Mouse (Mus musculus): ENCODE measurements around the gene Hnrnpll. TPM values are rescaled to one million over a fixed set of nuclear protein-coding genes. Genes with fewer than 3 reads are reported as not detected.
"Not testable (repeated sequence)": the region's sequence is repeated elsewhere in the genome, so short reads cannot be mapped to it uniquely, and the experiment has no call there.

Gene Hnrnpll
- total RNA-seq, 4 experiments from 2014 or later: 47.6 to 53.1 (median 50.6) TPM

- DNase-seq: no peak
Observed at GRCm38 (mm10) chr17:80058501-80058900, 3.6 kb downstream of the Hnrnpll start.

GRCm38 (mm10) chr17:80053931-80054734 is 8.0 kb downstream of the Hnrnpll start:
- peak; percentile 39 for DNase-seq

- DNase-seq: no peak
Observed at GRCm38 (mm10) chr17:80051682-80052081, 10.5 kb downstream of the Hnrnpll start.

GRCm38 (mm10) chr17:80049300-80049699 is 12.8 kb downstream of the Hnrnpll start:
- DNase-seq: not testable (repeated sequence)

- peak; percentile 17 for DNase-seq
Observed at GRCm38 (mm10) chr17:80048230-80048629, 13.9 kb downstream of the Hnrnpll start.

GRCm38 (mm10) chr17:80041739-80042138 is 20.4 kb downstream of the Hnrnpll start:
- DNase-seq: no peak

- DNase-seq: no peak
Observed at GRCm38 (mm10) chr17:80028675-80029074, 33.5 kb downstream of the Hnrnpll start.

- DNase-seq: no peak
Observed at GRCm38 (mm10) chr17:80026189-80026936, 35.8 kb downstream of the Hnrnpll start.

GRCm38 (mm10) chr17:80022090-80022489 is 40.0 kb downstream of the Hnrnpll start:
- DNase-seq: no peak

GRCm38 (mm10) chr17:80020495-80020894 is 41.6 kb downstream of the Hnrnpll start:
- no peak for DNase-seq

- DNase-seq: no peak
Observed at GRCm38 (mm10) chr17:80018976-80019541, 43.1 kb downstream of the Hnrnpll start.

GRCm38 (mm10) chr17:80018239-80018975 is 43.7 kb downstream of the Hnrnpll start:
- DNase-seq: no peak

- peak; percentile 44 for DNase-seq
Observed at GRCm38 (mm10) chr17:80017389-80017788, 44.7 kb downstream of the Hnrnpll start.

GRCm38 (mm10) chr17:80016400-80016799 is 45.7 kb downstream of the Hnrnpll start:
- not testable (repeated sequence) for DNase-seq

- no peak for DNase-seq
Observed at GRCm38 (mm10) chr17:80014361-80014809, 47.7 kb downstream of the Hnrnpll start.

- DNase-seq: no peak
Observed at GRCm38 (mm10) chr17:80009926-80010325, 52.2 kb downstream of the Hnrnpll start.

- no peak for DNase-seq
Observed at GRCm38 (mm10) chr17:80008847-80009246, 53.3 kb downstream of the Hnrnpll start.

GRCm38 (mm10) chr17:80004345-80005239 is 57.5 kb downstream of the Hnrnpll start:
- peak; percentile 78 for DNase-seq

GRCm38 (mm10) chr17:80003851-80004250 is 58.3 kb downstream of the Hnrnpll start:
- DNase-seq: not testable (repeated sequence)

GRCm38 (mm10) chr17:80002385-80002852 is 59.7 kb downstream of the Hnrnpll start:
- no peak for DNase-seq

GRCm38 (mm10) chr17:79999631-80000030 is 62.5 kb downstream of the Hnrnpll start:
- DNase-seq: no peak
